Mouse (Mus musculus): ENCODE results near the gene Prss21.

DNA sequence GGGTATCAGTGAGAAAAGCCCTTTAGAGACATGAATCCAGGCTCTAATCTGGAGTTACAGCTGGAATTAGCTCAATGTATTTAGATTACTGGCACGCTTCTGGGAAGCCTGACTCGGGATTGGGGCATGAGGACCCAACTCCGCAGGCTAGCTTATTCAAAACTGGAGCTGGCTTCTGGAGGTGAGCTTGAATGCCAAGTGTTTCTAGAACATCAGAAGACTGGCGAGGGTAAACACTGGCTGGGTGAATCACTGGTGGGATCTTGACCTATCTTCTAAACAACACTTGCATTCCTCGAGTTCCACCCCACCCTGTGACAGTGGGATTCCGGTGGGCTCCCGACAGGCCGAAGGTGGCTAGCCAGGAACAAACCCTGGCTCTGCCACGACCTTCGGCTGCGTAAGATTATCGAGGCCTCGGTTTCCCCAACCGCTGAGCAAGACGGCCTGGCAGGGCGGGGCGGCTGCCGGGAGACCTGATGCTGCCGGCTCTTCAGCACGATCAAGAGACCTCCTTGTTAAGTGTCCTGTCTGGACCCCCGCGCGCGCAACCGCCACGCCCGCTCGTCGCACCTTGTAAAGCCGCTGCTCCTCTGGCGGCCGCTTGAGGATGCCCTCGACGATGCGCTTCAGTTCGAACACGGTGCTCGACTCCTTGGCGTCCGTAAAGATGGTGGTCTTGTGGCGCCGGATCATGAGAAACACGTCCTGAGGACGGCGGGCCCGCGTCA, 39.4 kb upstream of the Prss21 start:
- no peak for TF ChIP-seq POLR2A (IDR thresholded peaks at IDR 0.05; ENCODE audit: low read depth, low read length)
- TF ChIP-seq CTCF (IDR thresholded peaks at IDR 0.05; ENCODE audit: extremely low read depth, insufficient read length, insufficient replicate concordance, low read depth, low read length) = no peak

Measured in small intestine, adult 2 months (tissue).